Mouse (Mus musculus) left cerebral cortex, adult 2 months (tissue): ENCODE data around the gene Parp3. TPM values are rescaled to one million over a fixed set of nuclear protein-coding genes. Genes with fewer than 3 reads are reported as not detected.

ENCODE experiments used
- DNase-seq, 2 experiments: peaks; one replicate each; pipeline ENCODE4 v3.0.0; 2021 to 2022; ENCODE audit warnings: low spot score in 2 of 2, mixed read lengths in 1 of 2; ENCODE audit errors: extremely low spot score in 1 of 2
- H3K27ac ChIP-seq: fragments of 200-600 bp; 2 replicates; pipeline ENCODE4 v1.8.1; 2022
- H3K4me3 ChIP-seq: fragments of 200-600 bp; 2 replicates; pipeline ENCODE4 v1.8.1; 2022
- CTCF ChIP-seq: fragments of 200-600 bp; IDR thresholded peaks from 2 replicates; pipeline ENCODE4 v1.8.1; 2022; ENCODE audit warnings: antibody characterized with exemption, mild to moderate bottlenecking, moderate library complexity
- intact Hi-C: fragments of 180-260 bp; cut with DNase I; formaldehyde crosslinking; loops from one replicate; pipeline ENCODE4 v1.15.1; 2025
- total RNA-seq, 2 experiments: library from RNA; stranded (reverse); gene quantifications; 2 replicates each; pipeline ENCODE4 v1.2.3; 2021

Gene Parp3
- total RNA-seq, 2 experiments from 2014 or later, result 4.4 to 4.9 TPM

GRCm38 (mm10) chr9:106473753-106474105, 3.0 kb downstream of the Parp3 start:
- no peak for TF ChIP-seq CTCF
- intact Hi-C loops, result loop anchor here (5.0 kb wide), 1 partner anchor 106 kb away; the partner anchor contains the start of gene Dusp7
- Histone ChIP-seq H3K27ac (0 out of 2 replicates have a peak overlapping the region, but pooled peaks have one; percentile 2), H3K4me3 (no peak overlapping the region)
- peak; percentile 9 to 13 for DNase-seq

- no peak overlapping the region for H3K4me3 ChIP-seq
- peak in 1 of 2 experiments; percentile 9 for DNase-seq
- TF ChIP-seq CTCF, result no peak
- H3K27ac ChIP-seq, result peak overlapping the region; percentile 83
- intact Hi-C loops, result loop anchor here (5.0 kb wide), 1 partner anchor 106 kb away; the partner anchor contains the start of gene Dusp7
These were observed 3.5 kb downstream of the Parp3 start for GRCm38 (mm10) chr9:106473081-106473752.

GRCm38 (mm10) chr9:106472321-106472720, 4.4 kb downstream of the Parp3 start:
- H3K27ac ChIP-seq, result peak overlapping the region; percentile 83
- TF ChIP-seq CTCF, result no peak
- intact Hi-C loops, result loop anchor here (5.0 kb wide), 1 partner anchor 105 kb away; the partner anchor contains the start of gene Dusp7
- DNase-seq, result no peak
- no peak overlapping the region for H3K4me3 ChIP-seq

- no peak for DNase-seq
- Histone ChIP-seq H3K4me3 (no peak overlapping the region), H3K27ac (peak overlapping the region; percentile 83)
- intact Hi-C loops, result loop anchor here (5.0 kb wide), 1 partner anchor 105 kb away; the partner anchor contains the start of gene Dusp7
- no peak for TF ChIP-seq CTCF
These were observed 4.9 kb downstream of the Parp3 start for GRCm38 (mm10) chr9:106471892-106472291.

GRCm38 (mm10) chr9:106470991-106471750, 5.6 kb downstream of the Parp3 start:
- TF ChIP-seq CTCF, result no peak
- no peak overlapping the region for H3K4me3 ChIP-seq
- DNase-seq, result no peak
- H3K27ac ChIP-seq, result peak overlapping the region; percentile 83
- intact Hi-C loops, result loop anchor here (5.0 kb wide), 1 partner anchor 104 kb away; the partner anchor contains the start of gene Dusp7

- H3K27ac ChIP-seq, result no peak overlapping the region
- H3K4me3 ChIP-seq, result no peak overlapping the region
- intact Hi-C loops, result loop anchor here (5.0 kb wide), 1 partner anchor 102 kb away; the partner anchor contains the start of gene Dusp7
- no peak for TF ChIP-seq CTCF
- no peak for DNase-seq
These were observed 7.0 kb downstream of the Parp3 start for GRCm38 (mm10) chr9:106469776-106470175.

GRCm38 (mm10) chr9:106469317-106469716, 7.4 kb downstream of the Parp3 start:
- intact Hi-C loops, result no loop called here
- Histone ChIP-seq H3K4me3 (no peak overlapping the region), H3K27ac (no peak overlapping the region)
- TF ChIP-seq CTCF, result no peak
- no peak for DNase-seq

GRCm38 (mm10) chr9:106467746-106468145, 9.0 kb downstream of the Parp3 start:
- no peak overlapping the region for H3K27ac ChIP-seq
- intact Hi-C loops, result no loop called here
- DNase-seq, result no peak
- TF ChIP-seq CTCF, result no peak
- H3K4me3 ChIP-seq, result no peak overlapping the region

GRCm38 (mm10) chr9:106466721-106467120, 10.0 kb downstream of the Parp3 start:
- DNase-seq, result no peak
- no peak for TF ChIP-seq CTCF
- intact Hi-C loops, result no loop called here
- H3K27ac ChIP-seq, result no peak overlapping the region
- H3K4me3 ChIP-seq, result no peak overlapping the region

- TF ChIP-seq CTCF, result no peak
- Histone ChIP-seq H3K4me3 (peak within 1 kb of the TSS; percentile 60), H3K27ac (peak within 1 kb of the TSS; percentile 99)
- DNase-seq, result peak in 1 of 2 experiments; percentile 48
- intact Hi-C loops, result no loop called here
These were observed 11.1 kb downstream of the Parp3 start, which contains the start of gene Gpr62 for GRCm38 (mm10) chr9:106465571-106466200. Gene Gpr62 (minus strand): TSS chr9:106465938.

- TF ChIP-seq CTCF, result no peak
- intact Hi-C loops, result no loop called here
These were observed 11.8 kb downstream of the Parp3 start for GRCm38 (mm10) chr9:106464751-106465541.

More at GRCm38 (mm10) chr9:106464751-106465541, 11.8 kb downstream of the Parp3 start:
- Histone ChIP-seq H3K4me3 (peak overlapping the region; percentile 60), H3K27ac (peak overlapping the region; percentile 99)
- peak; percentile 76 to 81 for DNase-seq
